Mouse (Mus musculus) c-Kit-negative CD71-positive TER-119-positive erythroid progenitor cells, embryonic 14.5 days (primary cell): Measurements from ENCODE around the gene Necab3.

Source experiments
- DNase-seq: peaks from one replicate; pipeline ENCODE4 v3.0.0-alpha.2; 2013; ENCODE audit warnings: low read depth, low spot score

The Necab3 gene

GRCm38 (mm10) chr2:154571976-154572375 is 13.3 kb upstream of the Necab3 start:
- DNase-seq: no peak

- DNase-seq: no peak
Measured at GRCm38 (mm10) chr2:154571266-154571665, 12.6 kb upstream of the Necab3 start.

DNA sequence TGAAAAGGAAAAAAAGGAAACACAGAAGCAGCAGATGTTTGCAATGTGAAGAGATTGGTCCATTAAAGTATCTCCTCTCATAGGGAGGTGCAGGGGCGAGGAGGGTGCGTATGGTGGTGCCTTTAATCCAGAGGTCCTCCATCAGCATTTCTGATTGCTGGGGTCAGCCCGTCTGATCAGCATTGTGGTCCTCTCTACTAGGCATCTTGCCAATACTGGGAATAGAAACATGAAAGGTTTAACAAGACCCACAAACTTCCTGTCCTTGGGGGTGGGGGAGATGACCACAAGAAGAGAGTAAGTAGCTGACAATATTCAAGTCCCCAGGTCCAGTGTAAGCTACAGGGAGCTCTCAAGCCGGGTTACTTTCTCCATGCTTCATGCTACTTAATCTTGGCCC is 12.0 kb upstream of the Necab3 start:
- no peak for DNase-seq

DNA sequence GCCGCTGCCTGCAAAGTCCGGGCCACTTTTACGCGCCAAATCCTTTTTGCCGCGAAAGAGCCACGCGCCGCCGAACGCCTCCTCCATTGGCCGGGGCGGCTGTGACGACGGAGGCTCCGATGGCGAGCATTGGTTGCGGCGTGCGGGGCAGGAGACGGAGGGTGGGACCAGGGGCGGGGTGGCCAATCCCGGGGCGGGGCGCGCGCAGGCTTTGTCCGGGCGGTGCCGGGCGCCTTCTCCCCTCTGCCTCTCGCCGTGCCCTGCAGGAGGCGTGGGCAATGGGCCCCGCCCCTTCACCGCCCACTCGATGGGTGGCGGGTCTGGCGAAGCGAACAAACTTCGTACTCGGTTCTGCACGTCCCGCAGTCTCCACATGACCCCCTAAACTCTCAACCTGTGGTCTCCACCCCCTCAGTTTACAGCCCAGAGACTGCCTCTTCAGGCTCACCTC is 11.2 kb upstream of the Necab3 start, which contains the start of gene E2f1:
Gene E2f1, minus strand, starts transcription at position 57 of the 451 bp plus-strand sequence.
- peak; percentile 89 for DNase-seq

DNA sequence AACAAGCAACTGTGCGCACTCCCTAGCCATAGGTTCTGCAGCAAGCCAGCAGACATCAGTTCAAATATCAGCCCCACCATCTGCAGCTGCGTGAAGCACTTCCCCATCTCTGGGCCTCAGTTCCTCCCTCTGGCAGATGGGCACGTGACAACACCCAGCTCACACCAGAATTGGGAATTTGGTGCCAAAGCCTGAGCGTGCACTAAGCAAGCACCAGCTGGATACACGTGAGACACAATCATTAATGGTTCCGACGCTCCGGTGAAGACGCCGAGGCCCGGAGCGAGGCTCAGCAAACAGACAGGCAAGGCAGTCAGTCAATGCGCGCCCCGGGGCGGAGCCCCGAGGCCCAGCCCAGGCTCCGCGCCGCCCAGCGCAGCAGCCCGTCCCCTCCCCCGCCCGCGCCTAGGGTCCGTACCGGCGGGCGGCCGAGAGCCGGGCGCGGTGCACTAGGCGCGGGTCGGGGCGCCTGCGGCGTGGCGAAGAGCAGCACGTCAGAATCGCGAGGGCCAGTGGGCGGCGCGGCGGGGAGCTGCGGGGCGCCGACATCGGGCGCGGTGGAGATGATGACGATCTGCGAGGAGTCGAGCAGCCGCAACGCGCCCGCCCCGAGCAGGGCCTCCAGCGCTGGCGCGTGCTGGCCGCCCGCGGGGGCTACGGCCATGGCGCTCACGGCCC is 10.5 kb upstream of the Necab3 start:
- peak; percentile 62 for DNase-seq

DNA sequence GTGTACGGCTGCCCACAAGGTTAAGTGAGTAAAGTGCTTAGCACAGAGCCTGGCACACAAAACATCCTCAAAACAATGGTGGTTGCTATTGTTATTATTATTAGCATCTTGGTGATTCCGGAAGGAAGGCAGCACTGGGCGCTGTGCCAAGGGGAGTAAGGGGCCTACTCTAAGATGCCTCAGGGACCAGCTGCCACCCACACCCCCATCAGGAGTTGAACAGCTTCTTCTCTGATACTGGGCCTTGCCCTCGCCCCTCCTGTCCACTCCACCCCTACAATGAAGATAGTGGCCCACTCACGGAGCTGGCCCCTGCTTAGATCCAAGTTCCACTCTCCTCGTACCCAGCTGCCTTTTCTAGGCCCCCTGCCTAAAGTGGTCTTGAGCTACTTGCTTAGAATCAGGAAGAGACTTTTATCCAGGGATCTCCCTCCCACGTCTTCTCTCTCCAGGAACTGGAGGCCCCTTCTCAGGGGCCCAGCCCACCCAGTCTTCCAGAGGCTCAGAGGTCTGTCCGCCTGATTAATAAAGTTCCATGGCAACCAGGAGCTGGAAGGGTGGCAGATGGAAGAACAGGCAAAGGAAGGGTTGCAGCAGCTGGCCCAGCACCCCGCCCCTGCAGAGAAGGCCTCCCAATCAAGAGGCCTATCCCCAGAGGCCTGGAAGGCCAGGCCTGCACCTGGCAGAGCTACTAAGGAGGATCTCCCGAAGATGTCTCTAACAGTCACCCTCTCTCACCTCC is 9.8 kb upstream of the Necab3 start:
- peak; percentile 13 for DNase-seq

GRCm38 (mm10) chr2:154567766-154568165 is 9.1 kb upstream of the Necab3 start:
- no peak for DNase-seq

DNA sequence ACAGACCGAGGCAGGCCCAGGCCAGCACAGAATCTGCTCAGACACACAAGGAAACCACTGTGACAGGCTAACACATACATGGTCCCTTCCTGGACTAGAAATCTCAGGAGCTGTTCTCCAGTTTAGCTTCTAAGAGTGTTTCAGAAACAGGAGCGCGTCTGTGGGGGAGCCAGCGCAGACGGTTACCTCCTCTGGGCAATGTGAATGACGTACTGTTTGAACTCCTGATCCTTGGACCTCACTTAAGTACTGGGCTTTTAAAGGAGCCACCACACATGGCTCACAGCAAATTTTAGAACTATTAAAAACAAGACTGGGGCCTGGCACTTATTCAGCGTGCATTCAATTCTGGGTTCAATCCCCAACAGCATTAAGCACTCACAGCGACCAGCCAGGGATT is 8.0 kb upstream of the Necab3 start:
- DNase-seq: no peak

GRCm38 (mm10) chr2:154565562-154565961 is 6.9 kb upstream of the Necab3 start:
- DNase-seq: no peak

DNA sequence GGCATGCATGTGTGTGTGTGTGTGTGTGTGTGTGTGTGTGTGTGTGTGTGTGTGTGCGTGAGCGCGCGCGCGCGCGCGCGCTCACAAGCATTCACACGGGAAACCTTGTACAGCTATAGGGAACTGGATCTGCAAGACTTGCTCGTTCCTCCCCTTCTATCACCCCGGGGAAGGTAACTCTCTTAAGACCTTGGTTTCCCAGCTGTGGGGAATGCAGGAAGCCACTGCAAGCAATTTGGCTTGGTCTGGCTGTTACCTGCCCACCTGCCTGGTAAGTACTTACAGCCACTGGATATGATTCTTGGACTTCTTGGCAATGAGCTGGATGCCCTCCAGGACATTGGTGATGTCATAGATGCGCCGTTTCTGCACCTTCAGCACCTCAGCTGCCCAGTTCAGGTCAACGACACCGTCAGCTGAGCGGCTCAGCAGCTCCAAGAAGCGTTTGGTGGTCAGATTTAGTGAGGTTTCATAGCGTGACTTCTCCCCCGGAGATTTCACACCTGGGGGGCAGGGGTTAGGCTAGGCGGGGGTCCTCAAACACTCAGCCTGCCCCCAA is 5.0 kb upstream of the Necab3 start:
- DNase-seq: no peak

- DNase-seq: no peak
Measured at GRCm38 (mm10) chr2:154557184-154557832, 1.4 kb downstream of the Necab3 start.

DNA sequence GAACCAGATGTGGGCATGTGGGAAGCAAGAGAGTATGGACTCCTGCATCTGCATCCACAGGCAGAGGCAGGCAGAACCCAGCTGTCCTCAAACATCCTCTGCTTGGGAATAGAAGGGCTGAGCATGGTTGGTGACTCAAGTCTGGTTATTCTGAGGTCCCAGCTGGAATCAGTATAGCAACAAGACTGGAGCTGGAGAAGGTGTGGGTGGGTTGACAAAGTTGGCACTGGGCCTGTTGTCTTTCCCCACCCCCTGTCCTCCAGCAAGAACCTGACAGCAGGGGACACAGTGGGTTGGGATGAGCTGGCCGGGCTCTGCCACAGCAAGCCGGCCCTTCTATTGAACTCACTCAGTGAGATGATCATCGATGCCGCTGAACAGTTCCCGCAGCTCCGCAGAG is 3.5 kb downstream of the Necab3 start:
- DNase-seq: no peak

- no peak for DNase-seq
Measured at GRCm38 (mm10) chr2:154552424-154552907, 6.2 kb downstream of the Necab3 start.

DNA sequence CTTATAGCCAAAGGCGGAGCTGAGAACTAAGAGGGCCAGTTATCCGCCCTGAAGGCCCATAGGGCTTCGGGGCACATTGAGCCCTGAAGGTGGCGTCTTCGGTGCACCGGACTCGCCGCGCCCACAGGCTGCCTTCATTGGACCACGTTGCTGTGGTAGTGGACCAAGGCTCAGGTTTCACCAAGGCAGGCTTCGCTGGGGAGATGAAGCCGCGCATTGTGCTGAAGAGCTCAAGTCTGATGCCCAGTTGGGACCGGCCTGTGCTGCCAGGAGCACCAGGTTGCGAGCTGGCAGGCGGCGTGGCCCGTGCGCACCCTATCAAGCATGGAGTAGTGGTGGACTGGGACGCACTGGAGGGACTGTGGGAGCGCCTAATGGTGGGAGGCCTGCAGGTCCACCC is 6.8 kb downstream of the Necab3 start:
- no peak for DNase-seq

DNA sequence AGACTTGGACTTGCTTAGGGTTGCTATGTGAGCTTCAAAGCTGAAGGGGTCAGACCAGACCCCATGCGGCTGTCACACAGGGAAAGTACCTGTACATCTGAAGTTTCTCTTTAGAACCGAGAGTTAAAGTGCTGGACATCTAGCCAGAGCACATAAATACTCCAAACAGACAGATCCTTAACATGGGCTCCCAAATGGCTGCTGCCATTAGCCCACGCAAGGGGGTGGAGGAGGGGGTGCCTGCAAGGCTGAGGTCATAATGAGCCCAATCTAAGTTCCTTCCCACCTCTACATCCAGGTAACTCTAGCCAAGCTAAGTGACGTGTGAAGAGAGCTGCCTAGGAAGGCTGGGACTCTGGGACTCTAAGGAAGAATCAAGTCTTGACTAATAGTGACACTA is 7.2 kb downstream of the Necab3 start, which contains the start of gene Actl10:
Gene Actl10, plus strand, starts transcription at position 301 of the 400 bp plus-strand sequence.
- no peak for DNase-seq

DNA sequence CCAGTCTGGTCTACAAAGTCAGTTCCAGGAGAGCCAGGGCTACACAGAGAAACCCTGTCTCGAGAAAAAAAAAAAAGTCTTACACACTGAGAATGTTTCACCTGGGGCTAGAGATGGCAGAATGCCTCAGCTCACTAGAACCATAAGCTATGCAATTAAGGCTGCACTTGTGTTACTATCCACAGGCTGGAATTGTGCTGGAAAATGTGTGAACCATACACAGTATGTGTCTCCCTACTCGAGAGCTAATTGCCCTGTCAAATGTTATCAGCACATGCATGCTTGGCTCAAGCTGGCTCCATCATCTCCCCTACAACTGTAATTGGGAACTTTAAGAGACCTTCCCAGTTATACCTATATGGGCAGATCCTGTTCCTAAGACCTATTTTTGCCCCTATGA is 7.8 kb downstream of the Necab3 start:
- no peak for DNase-seq

DNA sequence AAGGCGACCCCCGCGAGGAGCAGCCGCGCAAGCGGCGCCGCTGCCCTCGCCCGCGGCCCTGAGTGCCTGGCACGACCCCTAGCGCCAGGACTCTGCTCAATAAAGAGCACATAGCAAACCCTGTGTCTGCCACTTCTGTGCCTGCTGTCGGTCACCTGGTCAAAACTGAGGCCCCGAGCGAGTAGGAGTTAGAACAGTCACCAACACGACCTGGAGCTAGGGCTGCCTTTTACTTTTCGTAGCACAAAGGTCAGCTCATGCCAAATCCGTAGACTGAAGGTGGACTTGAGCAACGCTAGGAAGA is 8.9 kb downstream of the Necab3 start:
- DNase-seq: no peak

DNA sequence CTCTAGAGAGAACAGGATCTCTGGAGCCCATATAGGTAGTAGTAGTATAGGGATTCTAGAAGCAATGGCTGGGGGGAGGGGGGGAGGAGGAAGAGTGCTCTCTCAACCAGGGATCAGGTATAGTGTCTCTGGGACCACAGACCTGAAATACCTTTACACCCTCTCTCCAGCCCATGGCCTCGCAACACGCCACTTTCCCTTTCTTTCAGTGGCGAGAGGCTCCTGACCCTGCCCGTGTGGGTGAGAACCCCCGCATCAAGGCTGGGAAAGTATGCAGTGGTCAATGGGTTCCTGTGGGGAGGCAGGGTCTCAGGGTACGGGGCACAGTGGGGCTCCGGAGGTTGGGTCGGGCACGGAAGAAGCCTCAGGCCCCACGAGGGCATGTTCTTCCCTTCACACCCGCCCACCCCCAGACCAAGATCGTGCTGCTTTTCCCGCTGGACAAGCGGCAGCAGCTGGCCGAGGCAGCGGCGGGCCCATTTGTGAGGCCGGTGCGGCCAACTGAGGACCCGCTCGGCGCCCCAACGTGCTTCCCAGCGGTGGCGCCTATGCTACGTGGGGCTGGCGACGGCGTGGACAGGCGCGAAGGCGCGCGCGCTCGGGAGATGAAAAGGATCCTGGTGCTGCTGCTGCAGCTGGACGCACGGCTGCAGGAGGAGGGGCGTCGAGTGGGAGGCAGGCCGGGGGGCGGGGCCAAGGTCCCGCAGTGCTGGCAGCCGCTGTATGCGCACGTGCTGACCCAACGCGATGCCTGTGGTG is 9.4 kb downstream of the Necab3 start:
- no peak for DNase-seq

DNA sequence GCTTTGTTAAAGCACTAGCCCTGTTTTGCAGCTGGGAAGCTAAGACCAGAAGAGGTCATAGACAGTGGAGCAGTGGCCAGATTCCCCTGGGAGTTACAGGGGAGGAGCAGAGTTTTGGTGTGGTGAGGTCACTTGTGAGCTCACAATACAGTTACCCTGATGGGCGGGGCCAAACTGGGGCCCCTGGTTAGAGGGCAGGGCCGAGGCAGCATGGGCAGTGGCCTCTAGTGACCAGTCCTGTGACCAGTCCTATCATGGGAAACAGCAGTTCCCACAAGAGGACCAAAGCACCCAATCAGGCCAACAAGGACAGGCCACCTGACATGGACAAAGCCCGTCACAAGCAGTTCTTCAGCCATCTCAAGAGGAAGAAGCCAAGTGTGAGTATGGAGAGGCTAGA is 10.0 kb downstream of the Necab3 start:
- DNase-seq: no peak

- DNase-seq: no peak
Measured at GRCm38 (mm10) chr2:154546711-154547110, 12.0 kb downstream of the Necab3 start, which contains the start of gene 1700003F12Rik. Gene 1700003F12Rik, plus strand, starts transcription at chr2:154547085.

- DNase-seq: no peak
Measured at GRCm38 (mm10) chr2:154543567-154544347, 14.9 kb downstream of the Necab3 start.
